Mouse (Mus musculus) cerebellum, postnatal 36 days (tissue): ENCODE measurements around the gene Zswim1.
"Not testable (repeated sequence)": the region's sequence is repeated elsewhere in the genome, so short reads cannot be mapped to it uniquely, and the experiment has no call there.

Experiments
- DNase-seq, 2 experiments: peaks; one replicate each; pipeline ENCODE4 v3.0.0; 2021 to 2022; ENCODE audit warnings: mixed read lengths in 2 of 2

The Zswim1 gene

GRCm38 (mm10) chr2:164867566-164867965 is 45.1 kb downstream of the Zswim1 start:
- DNase-seq: no peak

- DNase-seq: no peak
These were observed 46.0 kb downstream of the Zswim1 start for GRCm38 (mm10) chr2:164868491-164868890.

- DNase-seq: no peak
These were observed 49.3 kb downstream of the Zswim1 start for GRCm38 (mm10) chr2:164871602-164872303.

GRCm38 (mm10) chr2:164873621-164874020 is 51.1 kb downstream of the Zswim1 start:
- DNase-seq: no peak

GRCm38 (mm10) chr2:164874239-164874769 is 51.8 kb downstream of the Zswim1 start:
- no peak for DNase-seq

GRCm38 (mm10) chr2:164875648-164876047 is 53.2 kb downstream of the Zswim1 start:
- DNase-seq: not testable (repeated sequence)
